Mouse (Mus musculus): Measurements from ENCODE around the gene Kdsr. TPM values are rescaled to one million over a fixed set of nuclear protein-coding genes. Genes with fewer than 3 reads are reported as not detected.

The Kdsr gene
- total and polyA plus RNA-seq, 3 experiments: 15.1 to 20.3 TPM; not detected in 1

DNA sequence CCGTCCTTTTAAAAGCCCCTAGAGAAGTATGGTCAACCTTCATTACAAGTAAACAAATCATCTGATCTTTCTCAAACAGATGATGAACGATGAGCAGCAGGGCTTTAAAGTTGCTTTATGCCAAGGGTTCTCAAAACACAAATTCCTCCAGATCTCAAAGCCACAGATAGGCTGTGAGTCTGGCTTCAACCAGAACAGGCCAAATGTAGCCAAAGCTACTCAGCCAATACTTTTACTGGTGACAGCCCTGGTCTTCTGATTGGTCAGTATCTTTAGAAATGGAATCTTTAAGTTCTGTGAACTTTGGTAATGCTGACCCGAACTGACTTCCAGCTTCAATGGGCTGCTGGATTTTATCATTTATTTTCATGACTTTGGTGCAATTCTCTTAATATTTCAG lies 56.3 kb downstream of the Kdsr start:
- H3K4me3 ChIP-seq (ENCODE audit: control insufficient read depth in 1 of 2, insufficient read depth in 1 of 2, low read depth in 2 of 2, low read length in 2 of 2): no peak overlapping the region
- TF ChIP-seq RCOR1 (IDR thresholded peaks at IDR 0.05; ENCODE audit: low read depth, low read length) (no peak), SIN3A (IDR thresholded peaks at IDR 0.05; ENCODE audit: low read length) (no peak), ZKSCAN1 (IDR thresholded peaks at IDR 0.05; ENCODE audit: low read depth, low read length) (no peak), NELFE (IDR thresholded peaks at IDR 0.05; ENCODE audit: low read depth, low read length) (no peak), BHLHE40 (IDR thresholded peaks at IDR 0.05; ENCODE audit: borderline replicate concordance, low read depth, low read length) (no peak)
- no peak for DNase-seq (ENCODE audit: low read depth, low spot score)
- H3K36me3 ChIP-seq (ENCODE audit: control insufficient read depth in 1 of 2, insufficient read depth in 2 of 2, low read length in 2 of 2): peaks cover 2 to 23% of the 10 kb centered on the region in 2 experiments
- H3K27ac ChIP-seq (ENCODE audit: control insufficient read depth, low read depth, low read length): no peak overlapping the region
- no peaks in the 10 kb centered on the region for H3K27me3 ChIP-seq (ENCODE audit: control insufficient read depth in 1 of 2, insufficient read depth in 2 of 2, low read length in 2 of 2)
- peaks cover 78% of the 10 kb centered on the region for H3K79me2 ChIP-seq (ENCODE audit: control insufficient read depth, insufficient read depth, low read length, poor library complexity)
- peaks cover 8 to 18% of the 10 kb centered on the region in 2 experiments for H3K4me1 ChIP-seq (ENCODE audit: control insufficient read depth in 1 of 2, insufficient read depth in 2 of 2, low read length in 2 of 2)
- H3K9ac ChIP-seq (ENCODE audit: control insufficient read depth, low read depth, low read length, poor library complexity, severe bottlenecking): no peak overlapping the region
- no peaks in the 10 kb centered on the region for H3K9me3 ChIP-seq (replicated peaks; ENCODE audit: insufficient read depth, low read length)

DNA sequence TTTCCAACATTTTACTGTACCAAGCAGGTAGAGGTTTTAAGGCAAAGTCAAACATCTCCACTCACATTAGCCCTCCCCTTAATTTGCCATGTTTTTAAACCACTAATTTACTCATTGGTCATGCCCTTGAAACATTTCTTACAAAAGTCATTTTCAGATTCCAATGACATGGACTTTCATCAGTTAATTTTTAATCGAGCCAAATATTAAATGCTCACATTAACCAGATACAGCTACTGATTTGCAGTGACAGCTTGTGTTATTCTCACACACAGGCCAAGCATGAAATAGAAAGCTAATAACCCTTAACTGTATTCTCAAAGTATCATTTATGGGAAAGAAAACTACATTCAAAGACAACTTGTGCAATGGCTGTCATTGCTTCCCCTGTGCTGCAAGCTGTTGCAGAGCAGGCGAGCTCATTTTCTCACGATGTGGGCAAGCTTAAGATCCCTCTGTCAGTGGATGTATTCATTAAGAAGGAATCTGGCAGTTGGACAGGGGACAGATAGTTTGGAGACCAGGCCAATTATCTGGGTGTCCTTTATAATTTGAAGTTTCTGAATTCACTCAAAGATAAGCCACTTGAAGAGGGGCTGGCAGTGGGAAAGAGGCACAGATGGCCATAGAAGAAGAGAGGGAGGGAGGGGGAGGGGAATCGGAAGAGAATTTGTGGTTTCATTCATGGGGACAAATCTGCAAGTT lies 56.9 kb downstream of the Kdsr start:
- H3K27me3 ChIP-seq (ENCODE audit: control insufficient read depth in 1 of 2, insufficient read depth in 2 of 2, low read length in 2 of 2): no peaks in the 10 kb centered on the region
- H3K4me3 ChIP-seq (ENCODE audit: control insufficient read depth in 1 of 2, insufficient read depth in 1 of 2, low read depth in 2 of 2, low read length in 2 of 2): no peak overlapping the region
- H3K36me3 ChIP-seq (ENCODE audit: control insufficient read depth in 1 of 2, insufficient read depth in 2 of 2, low read length in 2 of 2): peaks cover 2 to 19% of the 10 kb centered on the region in 2 experiments
- TF ChIP-seq MAZ (IDR thresholded peaks at IDR 0.05; ENCODE audit: low read depth, low read length): no peak
- H3K9ac ChIP-seq (ENCODE audit: control insufficient read depth, low read depth, low read length, poor library complexity, severe bottlenecking): no peak overlapping the region
- no peak overlapping the region for H3K27ac ChIP-seq (ENCODE audit: control insufficient read depth, low read depth, low read length)
- peaks cover 8 to 15% of the 10 kb centered on the region in 2 experiments for H3K4me1 ChIP-seq (ENCODE audit: control insufficient read depth in 1 of 2, insufficient read depth in 2 of 2, low read length in 2 of 2)
- no peak for DNase-seq (ENCODE audit: low read depth, low spot score)
- H3K9me3 ChIP-seq (replicated peaks; ENCODE audit: insufficient read depth, low read length): no peaks in the 10 kb centered on the region
- peaks cover 76% of the 10 kb centered on the region for H3K79me2 ChIP-seq (ENCODE audit: control insufficient read depth, insufficient read depth, low read length, poor library complexity)

DNA sequence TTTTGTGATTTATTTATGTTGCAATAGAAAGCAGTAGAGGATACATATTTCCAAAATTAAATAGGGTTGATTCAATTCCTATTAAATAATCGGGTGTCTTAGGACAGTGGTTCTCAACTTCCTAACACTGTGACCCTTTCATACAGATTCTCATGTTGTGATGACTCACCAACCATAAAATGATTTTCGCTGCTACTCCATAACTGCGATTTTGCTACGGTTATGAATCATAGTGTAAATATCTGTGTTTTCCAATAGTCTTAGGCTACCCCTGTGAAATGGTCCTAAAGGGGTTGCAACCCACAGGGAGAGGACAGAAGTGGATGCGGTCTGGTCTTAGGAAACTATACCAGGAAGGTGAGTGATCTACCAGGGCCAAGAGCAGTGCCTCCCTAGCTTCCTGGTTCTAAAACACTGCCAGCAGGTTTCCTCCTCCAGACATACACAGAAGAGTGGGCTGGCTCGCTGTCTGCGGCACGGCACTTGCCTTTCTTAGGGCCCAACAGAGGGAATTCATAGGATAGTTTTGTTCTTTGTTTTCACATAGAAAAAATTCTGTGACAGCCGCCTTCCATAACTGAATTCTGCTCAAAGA lies 58.9 kb downstream of the Kdsr start:
- H3K27ac ChIP-seq (ENCODE audit: control insufficient read depth, low read depth, low read length): no peak overlapping the region
- peaks cover 66% of the 10 kb centered on the region for H3K79me2 ChIP-seq (ENCODE audit: control insufficient read depth, insufficient read depth, low read length, poor library complexity)
- H3K27me3 ChIP-seq (ENCODE audit: control insufficient read depth in 1 of 2, insufficient read depth in 2 of 2, low read length in 2 of 2): no peaks in the 10 kb centered on the region
- no peak overlapping the region for H3K4me3 ChIP-seq (ENCODE audit: control insufficient read depth in 1 of 2, insufficient read depth in 1 of 2, low read depth in 2 of 2, low read length in 2 of 2)
- DNase-seq (ENCODE audit: low read depth, low spot score): no peak
- no peak overlapping the region for H3K9ac ChIP-seq (ENCODE audit: control insufficient read depth, low read depth, low read length, poor library complexity, severe bottlenecking)
- H3K9me3 ChIP-seq (replicated peaks; ENCODE audit: insufficient read depth, low read length): no peaks in the 10 kb centered on the region
- H3K4me1 ChIP-seq (ENCODE audit: control insufficient read depth in 1 of 2, insufficient read depth in 2 of 2, low read length in 2 of 2): peaks cover 0 to 10% of the 10 kb centered on the region in 2 experiments; a peak in 1 of 4 replicates
- peaks cover 2 to 6% of the 10 kb centered on the region in 2 experiments for H3K36me3 ChIP-seq (ENCODE audit: control insufficient read depth in 1 of 2, insufficient read depth in 2 of 2, low read length in 2 of 2)
- TF ChIP-seq ZNF384 (IDR thresholded peaks at IDR 0.05; ENCODE audit: low read depth, low read length) (no peak), NELFE (IDR thresholded peaks at IDR 0.05; ENCODE audit: low read depth, low read length) (no peak), RCOR1 (IDR thresholded peaks at IDR 0.05; ENCODE audit: low read depth, low read length) (no peak), JUND (IDR thresholded peaks at IDR 0.05; ENCODE audit: low read depth, low read length) (no peak), ZC3H11A (IDR thresholded peaks at IDR 0.05; ENCODE audit: low read depth, low read length) (no peak), ETS1 (IDR thresholded peaks at IDR 0.05; ENCODE audit: low read depth, low read length) (no peak), BHLHE40 (IDR thresholded peaks at IDR 0.05; ENCODE audit: borderline replicate concordance, low read depth, low read length) (no peak), KAT2A (conservative IDR thresholded peaks at IDR 0.05; ENCODE audit: low read depth, low read length) (no peak), E2F4 (IDR thresholded peaks at IDR 0.05; ENCODE audit: borderline replicate concordance, low read depth, low read length) (no peak), CHD2 (IDR thresholded peaks at IDR 0.05; ENCODE audit: low read length) (no peak), POLR2A (IDR thresholded peaks at IDR 0.05; ENCODE audit: control insufficient read depth in 1 of 2, insufficient read depth in 1 of 2, low read depth in 1 of 2, low read length in 2 of 2, poor library complexity in 1 of 2) (no peak), USF2 (IDR thresholded peaks at IDR 0.05; ENCODE audit: borderline replicate concordance in 1 of 2, insufficient read depth in 1 of 2, low read depth in 1 of 2, low read length in 2 of 2) (no peak), EP300 (IDR thresholded peaks at IDR 0.05; ENCODE audit: low read depth in 1 of 2, low read length in 2 of 2) (no peak), MXI1 (IDR thresholded peaks at IDR 0.05; ENCODE audit: low read depth, low read length) (no peak), TAL1 (IDR thresholded peaks at IDR 0.05; ENCODE audit: low read length) (no peak), POLR2AphosphoS5 (IDR thresholded peaks at IDR 0.05; ENCODE audit: borderline replicate concordance, low read depth, low read length) (no peak), ELF1 (IDR thresholded peaks at IDR 0.05; ENCODE audit: low read depth, low read length) (no peak), USF1 (IDR thresholded peaks at IDR 0.05; ENCODE audit: low read depth, low read length) (no peak), CTCF (IDR thresholded peaks at IDR 0.05 in 2 of 3, conservative IDR thresholded peaks at IDR 0.05 in 1 of 3; ENCODE audit: control insufficient read depth in 1 of 3, insufficient read depth in 1 of 3, low read depth in 2 of 3, low read length in 3 of 3, poor library complexity in 1 of 3, severe bottlenecking in 1 of 3) (no peak), TBP (IDR thresholded peaks at IDR 0.05; ENCODE audit: low read depth, low read length) (no peak)

Measured in MEL (cell line).